Mouse (Mus musculus): ENCODE measurements at regions not wholly inside any gene's neighbourhood (a gene's known extent, or its start where the extent isn't known, plus 50 kb on each side); places are given as distances from the start of the nearest gene placed in this dataset.

DNA sequence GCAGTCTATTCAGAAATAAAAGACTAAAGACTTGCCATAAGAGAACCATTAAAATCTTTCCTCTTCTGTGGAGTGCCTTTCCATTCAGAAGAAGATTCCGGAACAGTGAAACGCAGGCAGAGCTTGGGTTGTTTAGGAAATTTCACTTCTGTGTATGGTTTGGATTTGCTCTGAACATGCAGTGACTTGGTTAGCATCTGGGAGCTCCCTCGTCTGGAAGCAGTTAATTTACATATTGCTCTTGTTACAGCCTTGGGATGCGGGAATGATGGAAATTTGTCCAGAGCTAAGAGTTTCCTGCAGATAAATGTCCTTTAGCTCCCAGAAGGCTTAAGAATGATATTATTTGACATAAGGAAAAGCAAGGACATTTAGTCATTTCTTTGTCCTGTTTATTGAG is 56.4 kb upstream of the Itga6 start:
- no peak for DNase-seq (ENCODE audit: low read depth, low spot score)

- peak; percentile 52 for DNase-seq (ENCODE audit: low read depth, low spot score)
Observed at GRCm38 (mm10) chr2:71690277-71691161, 54.9 kb upstream of the Itga6 start.

DNA sequence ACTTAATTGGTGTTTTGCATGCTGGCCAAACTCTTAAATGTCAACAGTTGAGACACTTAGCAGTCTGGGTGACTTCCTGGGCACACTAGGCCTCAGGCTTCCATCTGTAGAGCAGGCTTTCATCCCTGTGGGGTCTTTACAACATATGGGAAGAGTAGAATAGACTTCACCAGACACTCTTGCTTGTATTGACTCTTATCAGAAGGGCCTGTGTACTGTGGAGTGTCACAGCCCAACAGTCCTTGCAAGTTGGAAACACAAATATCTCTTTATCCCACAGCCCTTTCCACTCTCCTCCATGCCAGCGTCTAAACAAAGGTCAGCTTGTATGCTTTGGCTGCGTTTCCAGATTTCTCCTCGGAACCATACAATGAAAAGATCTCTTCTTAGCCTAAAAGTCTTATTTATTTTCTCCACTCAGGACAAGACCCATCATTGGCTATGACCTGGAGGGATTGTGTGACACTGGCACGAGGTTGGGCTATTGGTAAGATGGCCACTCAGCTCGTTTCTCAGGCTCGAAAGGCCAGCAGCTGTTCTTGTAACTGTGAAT is 50.6 kb upstream of the Itga6 start:
- DNase-seq (ENCODE audit: low read depth, low spot score) = no peak
